In genomic region chr11:102365699-102366098, GRCm38 (mm10) we compare ENCODE assay signal across 18 mouse cellular contexts. TPM values are rescaled to one million over a fixed set of nuclear protein-coding genes. Genes with fewer than 3 reads are reported as not detected.
A peak's percentile ranks its signal among the peaks of the same experiment; 100 is the strongest.
DNase-seq lines count a peak whose midpoint lies in the region; ATAC-seq and TF ChIP-seq lines count a peak whose summit lies in the region.
"Had no signal": no experiment of that assay in that cellular context is flagged by ENCODE, and none has a peak within 500 bp of the region (broad histone marks: within the 10 kb centered on the region; RNA-seq: fewer than 3 reads in every experiment).

No protein-coding gene starts in this region.

- no peak overlapping the region for H3K4me2 ChIP-seq in hindbrain, embryonic 16.5 days (ENCODE audit: low read length)
- peak overlapping the region; percentile 77 for H3K4me2 ChIP-seq in liver, embryonic 15.5 days
- H3K4me2 ChIP-seq: embryonic facial prominence, embryonic 15.5 days; hindbrain, embryonic 14.5 days; limb, embryonic 12.5 days; neural tube, embryonic 12.5 days had no signal

- H3K36me3 ChIP-seq in hindbrain, embryonic 10.5 days: no peaks in the 10 kb centered on the region
- no peaks in the 10 kb centered on the region for H3K36me3 ChIP-seq in hindbrain, embryonic 16.5 days (ENCODE audit: control insufficient read depth, insufficient read depth, low read length)
- H3K36me3 ChIP-seq in liver, embryonic 15.5 days (replicated peaks): peaks cover 30% of the 10 kb centered on the region
- H3K36me3 ChIP-seq: embryonic facial prominence, embryonic 15.5 days; limb, embryonic 12.5 days; neural tube, embryonic 12.5 days had no signal

- peak overlapping the region; percentile 66 for H3K27ac ChIP-seq in hindbrain, embryonic 10.5 days
- H3K27ac ChIP-seq in hindbrain, embryonic 16.5 days (ENCODE audit: low read depth, low read length): no peak overlapping the region
- H3K27ac ChIP-seq in bone marrow, adult 2 months (ENCODE audit: control insufficient read depth, insufficient read depth, low read depth, low read length, poor library complexity): peak overlapping the region; percentile 91
- peak overlapping the region; percentile 99 for H3K27ac ChIP-seq in liver, embryonic 15.5 days (replicated peaks)
- H3K27ac ChIP-seq in cerebellum, adult 2 months (ENCODE audit: insufficient read depth, low read length): no peak overlapping the region
- H3K27ac ChIP-seq: embryonic facial prominence, embryonic 15.5 days; hindbrain, embryonic 14.5 days; left cerebral cortex, adult 2 months; limb, embryonic 12.5 days; neural tube, embryonic 12.5 days had no signal

- no peak overlapping the region for H3K4me3 ChIP-seq in hindbrain, embryonic 10.5 days
- H3K4me3 ChIP-seq in hindbrain, embryonic 16.5 days (ENCODE audit: low read length): no peak overlapping the region
- no peak overlapping the region for H3K4me3 ChIP-seq in bone marrow, adult 2 months (replicated peaks; ENCODE audit: control insufficient read depth, low read depth, low read length)
- H3K4me3 ChIP-seq in liver, embryonic 15.5 days (replicated peaks): peak overlapping the region; percentile 81
- H3K4me3 ChIP-seq in cerebellum, adult 2 months (replicated peaks; ENCODE audit: insufficient read depth, low read depth, low read length): no peak overlapping the region
- H3K4me3 ChIP-seq: embryonic facial prominence, embryonic 15.5 days; left cerebral cortex, adult 2 months; limb, embryonic 12.5 days; neural tube, embryonic 12.5 days had no signal

- H3K27me3 ChIP-seq in hindbrain, embryonic 10.5 days (ENCODE audit: insufficient read depth, poor library complexity, severe bottlenecking): no peaks in the 10 kb centered on the region
- no peaks in the 10 kb centered on the region; the same call in 1 of the 2 replicates for H3K27me3 ChIP-seq in hindbrain, embryonic 16.5 days (replicated peaks; ENCODE audit: control insufficient read depth, insufficient read depth, low read length)
- H3K27me3 ChIP-seq in liver, embryonic 15.5 days: peaks cover 24% of the 10 kb centered on the region
- no peaks in the 10 kb centered on the region for H3K27me3 ChIP-seq in cerebellum, adult 2 months (ENCODE audit: control insufficient read depth, insufficient read depth, low read length)
- H3K27me3 ChIP-seq: embryonic facial prominence, embryonic 15.5 days; limb, embryonic 12.5 days; neural tube, embryonic 12.5 days had no signal

- WGBS in hindbrain, embryonic 10.5 days: 40% methylated on average over 4 of the region's 4 CpGs
- 51% methylated on average over 4 of the region's 4 CpGs for WGBS in hindbrain, embryonic 16.5 days
- 73% methylated on average over 4 of the region's 4 CpGs for WGBS in bone marrow, adult 2 months
- 33% methylated on average over 4 of the region's 4 CpGs for WGBS in liver, embryonic 15.5 days (ENCODE audit: insufficient replicate concordance)
- 73% methylated on average over 4 of the region's 4 CpGs for WGBS in cerebellum, adult 2 months

- H3K9ac ChIP-seq in hindbrain, embryonic 16.5 days (ENCODE audit: low read depth, low read length): no peak overlapping the region
- H3K9ac ChIP-seq in liver, embryonic 15.5 days: peak overlapping the region; percentile 87
- H3K9ac ChIP-seq: embryonic facial prominence, embryonic 15.5 days; hindbrain, embryonic 14.5 days; limb, embryonic 12.5 days; neural tube, embryonic 12.5 days had no signal

- TF ChIP-seq POLR2A in bone marrow, adult 2 months (IDR thresholded peaks at IDR 0.05; ENCODE audit: borderline replicate concordance, control insufficient read depth, low read depth, low read length): no peak
- TF ChIP-seq POLR2A in cerebellum, adult 2 months (IDR thresholded peaks at IDR 0.05; ENCODE audit: borderline replicate concordance, insufficient read depth, low read length): no peak

- H3K9me3 ChIP-seq in hindbrain, embryonic 10.5 days: no peaks in the 10 kb centered on the region
- no peaks in the 10 kb centered on the region for H3K9me3 ChIP-seq in hindbrain, embryonic 16.5 days (ENCODE audit: control insufficient read depth, low read length)
- no peaks in the 10 kb centered on the region for H3K9me3 ChIP-seq in liver, embryonic 15.5 days (replicated peaks)
- H3K9me3 ChIP-seq: embryonic facial prominence, embryonic 15.5 days; limb, embryonic 12.5 days; neural tube, embryonic 12.5 days had no signal

- no peak for TF ChIP-seq CTCF in bone marrow, adult 2 months (IDR thresholded peaks at IDR 0.05; ENCODE audit: control insufficient read depth, insufficient read depth, low read length)
- TF ChIP-seq CTCF in cerebellum, adult 2 months (IDR thresholded peaks at IDR 0.05; ENCODE audit: borderline replicate concordance, insufficient read depth, low read depth, low read length): no peak

- H3K4me1 ChIP-seq in hindbrain, embryonic 10.5 days (replicated peaks): peaks cover 23% of the 10 kb centered on the region
- H3K4me1 ChIP-seq in hindbrain, embryonic 16.5 days (ENCODE audit: control insufficient read depth, insufficient read depth, low read depth, low read length): no peaks in the 10 kb centered on the region
- H3K4me1 ChIP-seq in bone marrow, adult 2 months (ENCODE audit: control insufficient read depth, insufficient read depth, low read length): no peaks in the 10 kb centered on the region; the same call in 1 of the 2 replicates
- H3K4me1 ChIP-seq in liver, embryonic 15.5 days (replicated peaks): peaks cover 69% of the 10 kb centered on the region
- no peaks in the 10 kb centered on the region for H3K4me1 ChIP-seq in cerebellum, adult 2 months (ENCODE audit: control insufficient read depth, insufficient read depth, low read length)
- H3K4me1 ChIP-seq: embryonic facial prominence, embryonic 15.5 days; limb, embryonic 12.5 days had no signal

- no peak for ATAC-seq in hindbrain, embryonic 16.5 days
- peak; percentile 15 for ATAC-seq in erythroid progenitor cell, adult 5-6 weeks (replicated peaks; ENCODE audit: low FRiP score, poor library complexity, severe bottlenecking)
- peak; percentile 7 for ATAC-seq in liver, embryonic 15.5 days (ENCODE audit: insufficient read depth)
- ATAC-seq: forebrain, embryonic 14.5 days had no signal

- DNase-seq in hindbrain, embryonic 10.5 days (ENCODE audit: low spot score): no peak
- DNase-seq in cerebellum, adult 2 months: no peak
- no peak for DNase-seq in embryo, embryonic 11 days
- DNase-seq: adrenal gland, postnatal 36 days; cerebellum, adult 9-11 months; kidney, postnatal 14 days had no signal

RNA-seq across cellular contexts. Expression of gene Slc4a1, which starts 0.3 kb away (rescaled TPM):
- 35.8 and 38.0 TPM in 2 replicates for polyA plus RNA-seq in hindbrain, embryonic 10.5 days (2016; fragmentation: Nextera tagmentation; extraction: Ambion mirVana)
- polyA plus RNA-seq in hindbrain, embryonic 16.5 days (2015; fragmentation: Nextera tagmentation; extraction: Ambion mirVana): 1.4 and 3.2 TPM in 2 replicates
- polyA plus RNA-seq in bone marrow, adult 2 months (2011; ENCODE audit: insufficient read depth, insufficient read length, low replicate concordance, missing spikeins): 762 and 950 TPM in 2 replicates
- 5,198 and 5,361 TPM in 2 replicates for total RNA-seq in erythroid progenitor cell, adult 5-6 weeks (2015; ENCODE audit: low replicate concordance)
- total RNA-seq in erythroid progenitor cell, adult 5-6 weeks (2017; ENCODE audit: low replicate concordance): 5,184 and 5,388 TPM in 2 replicates
- polyA plus RNA-seq in liver, embryonic 15.5 days (2015; fragmentation: Nextera tagmentation; extraction: Ambion mirVana): 1,073 and 1,204 TPM in 2 replicates
- 0.72 and 0.90 TPM in 2 replicates for polyA plus RNA-seq in cerebellum, adult 2 months (2012; rRNA removed)
- polyA plus RNA-seq: C2C12 had no signal

RNA-seq across cellular contexts. Expression of gene Rundc3a, which starts 27.5 kb away (rescaled TPM):
- polyA plus RNA-seq in hindbrain, embryonic 10.5 days (2016; fragmentation: Nextera tagmentation; extraction: Ambion mirVana): 23.5 and 57.0 TPM in 2 replicates
- polyA plus RNA-seq in hindbrain, embryonic 16.5 days (2015; fragmentation: Nextera tagmentation; extraction: Ambion mirVana): 127 and 136 TPM in 2 replicates
- polyA plus RNA-seq in bone marrow, adult 2 months (2011; ENCODE audit: insufficient read depth, insufficient read length, low replicate concordance, missing spikeins): 2.3 and 3.2 TPM in 2 replicates
- not detected in 2 replicates for total RNA-seq in erythroid progenitor cell, adult 5-6 weeks (2015; ENCODE audit: low replicate concordance)
- not detected in 2 replicates for total RNA-seq in erythroid progenitor cell, adult 5-6 weeks (2017; ENCODE audit: low replicate concordance)
- polyA plus RNA-seq in liver, embryonic 15.5 days (2015; fragmentation: Nextera tagmentation; extraction: Ambion mirVana): 2.2 and 2.4 TPM in 2 replicates
- 446 and 460 TPM in 2 replicates for polyA plus RNA-seq in cerebellum, adult 2 months (2012; rRNA removed)
- total RNA-seq: megakaryocyte, adult 5-6 weeks had no signal

RNA-seq across cellular contexts. Expression of gene Slc25a39, which starts 42.0 kb away (rescaled TPM):
- polyA plus RNA-seq in hindbrain, embryonic 10.5 days (2016; fragmentation: Nextera tagmentation; extraction: Ambion mirVana): 236 TPM in 2 replicates
- polyA plus RNA-seq in hindbrain, embryonic 16.5 days (2015; fragmentation: Nextera tagmentation; extraction: Ambion mirVana): 182 and 187 TPM in 2 replicates
- 207 and 269 TPM in 2 replicates for polyA plus RNA-seq in bone marrow, adult 2 months (2011; ENCODE audit: insufficient read depth, insufficient read length, low replicate concordance, missing spikeins)
- total RNA-seq in erythroid progenitor cell, adult 5-6 weeks (2015; ENCODE audit: low replicate concordance): 211 and 271 TPM in 2 replicates
- 78.9 and 80.8 TPM in 2 replicates for total RNA-seq in erythroid progenitor cell, adult 5-6 weeks (2017; ENCODE audit: low replicate concordance)
- 451 and 525 TPM in 2 replicates for polyA plus RNA-seq in liver, embryonic 15.5 days (2015; fragmentation: Nextera tagmentation; extraction: Ambion mirVana)
- polyA plus RNA-seq in cerebellum, adult 2 months (2012; rRNA removed): 124 and 126 TPM in 2 replicates

RNA-seq across cellular contexts. Expression of gene Ubtf, which starts 46.2 kb away (rescaled TPM):
- polyA plus RNA-seq in hindbrain, embryonic 10.5 days (2016; fragmentation: Nextera tagmentation; extraction: Ambion mirVana): 82.6 and 91.7 TPM in 2 replicates
- 70.4 and 76.8 TPM in 2 replicates for polyA plus RNA-seq in hindbrain, embryonic 16.5 days (2015; fragmentation: Nextera tagmentation; extraction: Ambion mirVana)
- polyA plus RNA-seq in bone marrow, adult 2 months (2011; ENCODE audit: insufficient read depth, insufficient read length, low replicate concordance, missing spikeins): 95.0 and 126 TPM in 2 replicates
- 77.5 and 82.2 TPM in 2 replicates for total RNA-seq in erythroid progenitor cell, adult 5-6 weeks (2015; ENCODE audit: low replicate concordance)
- total RNA-seq in erythroid progenitor cell, adult 5-6 weeks (2017; ENCODE audit: low replicate concordance): 281 and 468 TPM in 2 replicates
- polyA plus RNA-seq in liver, embryonic 15.5 days (2015; fragmentation: Nextera tagmentation; extraction: Ambion mirVana): 50.9 and 55.2 TPM in 2 replicates
- 94.6 and 95.8 TPM in 2 replicates for polyA plus RNA-seq in cerebellum, adult 2 months (2012; rRNA removed)

Comparison
In these comparisons a context has a peak if more than half of its experiments do, and no peak if none do; other contexts are left out.
1. H3K27ac ChIP-seq: peak in hindbrain, embryonic 10.5 days (single experiment), bone marrow, adult 2 months (single experiment) and liver, embryonic 15.5 days (single experiment); none in hindbrain, embryonic 16.5 days (single experiment) and cerebellum, adult 2 months (single experiment).
2. RNA of gene Slc4a1, which starts 0.3 kb away (polyA plus RNA-seq): 1,073 to 1,204 TPM in liver, embryonic 15.5 days and 762 to 950 TPM in bone marrow, adult 2 months; 35.8 to 38.0 TPM in hindbrain, embryonic 10.5 days, 1.4 to 3.2 TPM in hindbrain, embryonic 16.5 days and 0.72 to 0.90 TPM in cerebellum, adult 2 months; every median in the first group is over 10 times any median in the second.